8 mouse cellular contexts compared by ENCODE assay signal in genomic region chr2:36136300-36136941, GRCm38 (mm10). TPM values are rescaled to one million over a fixed set of nuclear protein-coding genes. Genes with fewer than 3 reads are reported as not detected.
A peak's percentile ranks its signal among the peaks of the same experiment; 100 is the strongest.
DNase-seq lines count a peak whose midpoint lies in the region; ATAC-seq and TF ChIP-seq lines count a peak whose summit lies in the region.

TSS of gene Mrrf (plus strand) at chr2:36136389.
TSS of gene Rbm18 (minus strand) at chr2:36136773.

- H3K9me3 ChIP-seq in erythroblast, embryonic 14.5 days (ENCODE audit: control insufficient read depth, low read length) = no peaks in the 10 kb centered on the region
- H3K9me3 ChIP-seq in heart, embryonic 11.5 days (replicated peaks; ENCODE audit: control insufficient read depth, low read length) = no peaks in the 10 kb centered on the region
- H3K9me3 ChIP-seq in kidney, embryonic 16.5 days (ENCODE audit: low read length) = no peaks in the 10 kb centered on the region

- H3K4me3 ChIP-seq in C2C12 (ENCODE audit: insufficient read depth, poor library complexity, severe bottlenecking) (peak within 1 kb of the TSS; percentile 71), myocyte (peak within 1 kb of the TSS; percentile 98)
- peak within 1 kb of the TSS; percentile 80 for H3K4me3 ChIP-seq in erythroblast, embryonic 14.5 days (replicated peaks)
- H3K4me3 ChIP-seq in heart, embryonic 11.5 days (ENCODE audit: low read depth, low read length) = peak within 1 kb of the TSS; percentile 61
- H3K4me3 ChIP-seq in kidney, embryonic 16.5 days (ENCODE audit: low read length) = peak within 1 kb of the TSS; percentile 79
- peak within 1 kb of the TSS; percentile 97 for H3K4me3 ChIP-seq in liver, adult 2 months (ENCODE audit: insufficient read depth, low read depth, low read length)

- under 1% methylated on average over 50 of the region's 50 CpGs for WGBS in heart, embryonic 11.5 days (ENCODE audit: insufficient replicate concordance)
- WGBS in kidney, embryonic 16.5 days = under 1% methylated on average over 50 of the region's 50 CpGs
- WGBS in liver, adult 2 months = under 1% methylated on average over 50 of the region's 50 CpGs

- peaks cover 24% of the 10 kb centered on the region for H3K4me1 ChIP-seq in erythroblast, embryonic 14.5 days (ENCODE audit: control insufficient read depth)
- peaks cover 10% of the 10 kb centered on the region for H3K4me1 ChIP-seq in heart, embryonic 11.5 days (ENCODE audit: control insufficient read depth, insufficient read depth, low read length)
- peaks cover 30% of the 10 kb centered on the region for H3K4me1 ChIP-seq in kidney, embryonic 16.5 days (ENCODE audit: insufficient read depth, low read length)
- H3K4me1 ChIP-seq in liver, adult 2 months (ENCODE audit: control insufficient read depth, insufficient read depth, low read length) = peaks cover 9% of the 10 kb centered on the region; the same call in 1 of the 2 replicates

- peak; percentile 96 for ATAC-seq in heart, embryonic 11.5 days (replicated peaks; ENCODE audit: insufficient number of reproducible peaks, low FRiP score, low TSS enrichment)
- ATAC-seq in kidney, embryonic 16.5 days (ENCODE audit: low FRiP score, low TSS enrichment) = peak; percentile 97

- TF ChIP-seq POLR2A in brain, embryonic 14.5 days (IDR thresholded peaks at IDR 0.05; ENCODE audit: borderline replicate concordance, extremely low read depth, insufficient read depth, insufficient read length, poor library complexity, severe bottlenecking) = peak; percentile 88
- TF ChIP-seq POLR2A in liver, adult 2 months (IDR thresholded peaks at IDR 0.05; ENCODE audit: extremely low read depth, insufficient read depth, low read length) = 0 out of 2 replicates have a peak, but pooled peaks have one; percentile 43
- TF ChIP-seq POLR2A in myocyte (IDR thresholded peaks at IDR 0.05; ENCODE audit: insufficient read length, low read depth) = peak; percentile 89

- H3K27ac ChIP-seq in heart, embryonic 11.5 days (ENCODE audit: low read depth, low read length) = peak within 1 kb of the TSS; percentile 83
- peak within 1 kb of the TSS; percentile 89 for H3K27ac ChIP-seq in kidney, embryonic 16.5 days (ENCODE audit: low read length)
- peak within 1 kb of the TSS; percentile 97 for H3K27ac ChIP-seq in liver, adult 2 months (replicated peaks; ENCODE audit: insufficient read depth, low read depth, low read length)

- H3K36me3 ChIP-seq in C2C12 (ENCODE audit: control insufficient read depth, insufficient read depth) (peaks cover 34% of the 10 kb centered on the region), myocyte (ENCODE audit: control insufficient read depth, insufficient read depth) (peaks cover 28% of the 10 kb centered on the region)
- peaks cover 48% of the 10 kb centered on the region for H3K36me3 ChIP-seq in erythroblast, embryonic 14.5 days (ENCODE audit: control insufficient read depth)
- H3K36me3 ChIP-seq in heart, embryonic 11.5 days (ENCODE audit: control insufficient read depth, insufficient read depth, low read length) = peaks cover 11% of the 10 kb centered on the region
- peaks cover 19% of the 10 kb centered on the region for H3K36me3 ChIP-seq in kidney, embryonic 16.5 days (ENCODE audit: insufficient read depth, low read length)
- peaks cover 23% of the 10 kb centered on the region for H3K36me3 ChIP-seq in liver, adult 2 months (ENCODE audit: control insufficient read depth, insufficient read depth, low read length)
- H3K36me3 ChIP-seq in splenic B cell, adult 2 months (ENCODE audit: control insufficient read depth, insufficient read depth, low read length, poor library complexity, severe bottlenecking) = peaks cover 2% of the 10 kb centered on the region

- no peaks in the 10 kb centered on the region for H3K27me3 ChIP-seq in C2C12 (ENCODE audit: control insufficient read depth, insufficient read depth, insufficient read length)
- H3K27me3 ChIP-seq in erythroblast, embryonic 14.5 days (ENCODE audit: control insufficient read depth) = no peaks in the 10 kb centered on the region
- no peaks in the 10 kb centered on the region for H3K27me3 ChIP-seq in heart, embryonic 11.5 days (ENCODE audit: control insufficient read depth, insufficient read depth, low read length)
- H3K27me3 ChIP-seq in kidney, embryonic 16.5 days (ENCODE audit: insufficient read depth, low read length) = no peaks in the 10 kb centered on the region
- no peaks in the 10 kb centered on the region for H3K27me3 ChIP-seq in liver, adult 2 months (ENCODE audit: control insufficient read depth, insufficient read depth, low read length)
- H3K27me3 ChIP-seq in myocyte (ENCODE audit: control insufficient read depth, insufficient read depth, insufficient read length) = no peaks in the 10 kb centered on the region
- H3K27me3 ChIP-seq in splenic B cell, adult 2 months (ENCODE audit: control insufficient read depth, insufficient read depth, low read length, poor library complexity, severe bottlenecking) = no peaks in the 10 kb centered on the region

- peaks cover 32% of the 10 kb centered on the region for H3K79me3 ChIP-seq in C2C12 (ENCODE audit: low read depth)

- DNase-seq in brain, embryonic 14.5 days (ENCODE audit: low read depth) = peak; percentile 95
- peak; percentile 79 for DNase-seq in liver, adult 2 months (ENCODE audit: extremely low read depth, low read depth, low spot score)
- DNase-seq in splenic B cell, adult 2 months (ENCODE audit: low read depth, low spot score) = peak; percentile 92

- H3K4me2 ChIP-seq in heart, embryonic 11.5 days = peak within 1 kb of the TSS; percentile 81
- peak within 1 kb of the TSS; percentile 78 for H3K4me2 ChIP-seq in kidney, embryonic 16.5 days (replicated peaks; ENCODE audit: low read depth, low read length)
- H3K4me2 ChIP-seq in myocyte (ENCODE audit: low read depth) = peak within 1 kb of the TSS; percentile 97

- H3K9ac ChIP-seq in heart, embryonic 11.5 days (ENCODE audit: low read depth, low read length) = peak within 1 kb of the TSS; percentile 78
- peak within 1 kb of the TSS; percentile 88 for H3K9ac ChIP-seq in kidney, embryonic 16.5 days (replicated peaks; ENCODE audit: low read length)
- peak within 1 kb of the TSS; percentile 90 for H3K9ac ChIP-seq in liver, adult 2 months (ENCODE audit: low read depth, low read length)

- H3ac ChIP-seq in C2C12 (ENCODE audit: control insufficient read depth, insufficient read length, low read depth) (peak within 1 kb of the TSS; percentile 93), myocyte (ENCODE audit: control insufficient read depth, insufficient read length) (peak within 1 kb of the TSS; percentile 78)

- TF ChIP-seq CTCF in C2C12 (IDR thresholded peaks at IDR 0.05; ENCODE audit: control insufficient read depth, insufficient read depth, insufficient read length) = no peak
- no peak for TF ChIP-seq CTCF in brain, embryonic 14.5 days (IDR thresholded peaks at IDR 0.05; ENCODE audit: borderline replicate concordance, extremely low read depth, insufficient read depth, insufficient read length)
- no peak for TF ChIP-seq CTCF in liver, adult 2 months (IDR thresholded peaks at IDR 0.05; ENCODE audit: low read depth, low read length)

- H3K79me2 ChIP-seq in C2C12 (ENCODE audit: control insufficient read depth, insufficient read depth) = peaks cover 74% of the 10 kb centered on the region
- H3K79me2 ChIP-seq in liver, adult 2 months (ENCODE audit: control insufficient read depth, insufficient read depth, low read length) = peaks cover 10% of the 10 kb centered on the region; the same call in 1 of the 2 replicates
- H3K79me2 ChIP-seq in myocyte (ENCODE audit: control insufficient read depth, insufficient read depth) = peaks cover 41% of the 10 kb centered on the region

TF ChIP-seq in C2C12, 6 proteins besides CTCF, POLR2A, EP300 and RAD21:
- TF ChIP-seq USF1 (IDR thresholded peaks at IDR 0.05; ENCODE audit: low read depth) (no peak), MAX (IDR thresholded peaks at IDR 0.05) (peak; percentile 8), MYOD1 (IDR thresholded peaks at IDR 0.05; ENCODE audit: control insufficient read depth, insufficient read length, low read depth) (no peak), FOSL1 (IDR thresholded peaks at IDR 0.05; ENCODE audit: insufficient read depth, low read length, poor library complexity, severe bottlenecking) (no peak)

TF ChIP-seq in myocyte, 11 proteins besides CTCF, POLR2A, EP300 and RAD21 (continues in another document):
- TF ChIP-seq USF1 (IDR thresholded peaks at IDR 0.05; ENCODE audit: low read depth) = no peak
- no peak for TF ChIP-seq TCF12 (IDR thresholded peaks at IDR 0.05; ENCODE audit: insufficient read depth, poor library complexity, severe bottlenecking)
- TF ChIP-seq E2F4 (IDR thresholded peaks at IDR 0.05; ENCODE audit: insufficient read depth) = no peak
- TF ChIP-seq MAX (IDR thresholded peaks at IDR 0.05; ENCODE audit: low read depth) = no peak
- TF ChIP-seq REST (IDR thresholded peaks at IDR 0.05; ENCODE audit: insufficient read depth, insufficient read length) = peak; percentile 31
- no peak for TF ChIP-seq CEBPB (IDR thresholded peaks at IDR 0.05; ENCODE audit: insufficient read depth, poor library complexity, severe bottlenecking)
- TF ChIP-seq MYOG (IDR thresholded peaks at IDR 0.05; ENCODE audit: control insufficient read depth in 1 of 3, insufficient read depth in 1 of 3, insufficient read length in 2 of 3, low read depth in 2 of 3) = peak in 2 of 3 experiments; percentile 5 to 42
- TF ChIP-seq TCF3 (IDR thresholded peaks at IDR 0.05; ENCODE audit: insufficient read length, low read depth) = no peak
- peak; percentile 91 for TF ChIP-seq POLR2AphosphoS2 (IDR thresholded peaks at IDR 0.05; ENCODE audit: insufficient read length, low read depth)
- peak; percentile 90 for TF ChIP-seq SRF (IDR thresholded peaks at IDR 0.05; ENCODE audit: control insufficient read depth, insufficient read length, low read depth)

RNA-seq across cellular contexts. Expression of gene Mrrf, which starts in this region (rescaled TPM):
- 25.4 TPM for polyA plus RNA-seq in C2C12 (2012; fragmentation: generic; extraction: Trizol)
- 23.7 and 33.5 TPM in 2 replicates for polyA plus RNA-seq in brain, embryonic 14.5 days (2012; rRNA removed)
- polyA plus RNA-seq in erythroblast, embryonic 14.5 days (2012) = 0.26 and 0.36 TPM in 2 replicates
- polyA plus RNA-seq in heart, embryonic 11.5 days (2014; fragmentation: Nextera tagmentation; extraction: Ambion mirVana) = 35.3 and 37.2 TPM in 2 replicates
- polyA plus RNA-seq in kidney, embryonic 16.5 days (2015; fragmentation: Nextera tagmentation; extraction: Ambion mirVana) = 27.3 and 31.7 TPM in 2 replicates
- 20.0 and 28.7 TPM in 2 replicates for total RNA-seq in liver, adult 2 months (2014; rRNA removed)
- 28.0 and 31.4 TPM in 2 replicates for polyA plus RNA-seq in liver, adult 2 months (2012; rRNA removed)
- 40.9 TPM for polyA plus RNA-seq in myocyte (2012; fragmentation: generic; extraction: Trizol)

RNA-seq across cellular contexts. Expression of gene Rbm18, which starts in this region (rescaled TPM):
- polyA plus RNA-seq in C2C12 (2012; fragmentation: generic; extraction: Trizol) (16.0 TPM), myocyte (2012; fragmentation: generic; extraction: Trizol) (30.2 TPM)
- 73.3 and 86.3 TPM in 2 replicates for polyA plus RNA-seq in brain, embryonic 14.5 days (2012; rRNA removed)
- polyA plus RNA-seq in erythroblast, embryonic 14.5 days (2012) = 1.2 and 1.7 TPM in 2 replicates
- 53.7 and 62.8 TPM in 2 replicates for polyA plus RNA-seq in heart, embryonic 11.5 days (2014; fragmentation: Nextera tagmentation; extraction: Ambion mirVana)
- polyA plus RNA-seq in kidney, embryonic 16.5 days (2015; fragmentation: Nextera tagmentation; extraction: Ambion mirVana) = 74.5 and 75.4 TPM in 2 replicates
- 13.3 and 14.2 TPM in 2 replicates for total RNA-seq in liver, adult 2 months (2014; rRNA removed)
- polyA plus RNA-seq in liver, adult 2 months (2012; rRNA removed) = 4.8 and 5.6 TPM in 2 replicates

Comparison
In these comparisons a context has a peak if more than half of its experiments do, and no peak if none do; other contexts are left out.
1. Peak in every context shown above with its lines: DNase-seq, ATAC-seq, H3K4me3 ChIP-seq and H3K27ac ChIP-seq.
2. RNA of gene Mrrf (polyA plus RNA-seq): 40.9 TPM in myocyte (single experiment), 35.3 to 37.2 TPM in heart, embryonic 11.5 days, 23.7 to 33.5 TPM in brain, embryonic 14.5 days, 27.3 to 31.7 TPM in kidney, embryonic 16.5 days, 28.0 to 31.4 TPM in liver, adult 2 months and 25.4 TPM in C2C12 (single experiment); 0.26 to 0.36 TPM in erythroblast, embryonic 14.5 days; every median in the first group is over 10 times any median in the second.